Mouse (Mus musculus): ENCODE measurements around the gene Mmp2.

- no peak for TF ChIP-seq POLR2A (IDR thresholded peaks at IDR 0.05; ENCODE audit: borderline replicate concordance, extremely low read depth, insufficient read depth, insufficient read length, poor library complexity, severe bottlenecking)
- no peak for TF ChIP-seq CTCF (IDR thresholded peaks at IDR 0.05; ENCODE audit: borderline replicate concordance, extremely low read depth, insufficient read depth, insufficient read length)
Measured at GRCm38 (mm10) chr8:92870281-92870680, 43.2 kb downstream of the Mmp2 start.
